Mouse (Mus musculus) heart, adult 11 months (tissue): ENCODE measurements around the gene Gm5475.
"Not testable (repeated sequence)": the region's sequence is repeated elsewhere in the genome, so short reads cannot be mapped to it uniquely, and the experiment has no call there.

Experiments
- DNase-seq: peaks from one replicate; pipeline ENCODE4 v3.0.0; 2022

Gm5475 gene

GRCm38 (mm10) chr15:100421758-100422197 lies at the start of gene Gm5475:
Gene Gm5475, plus strand, starts transcription at chr15:100422147.
- not testable (repeated sequence) for DNase-seq

GRCm38 (mm10) chr15:100375066-100375465 lies 46.9 kb upstream of the Gm5475 start:
- no peak for DNase-seq

- DNase-seq: not testable (repeated sequence)
Observed at GRCm38 (mm10) chr15:100377847-100378505, 44.0 kb upstream of the Gm5475 start.

- no peak for DNase-seq
Observed at GRCm38 (mm10) chr15:100379658-100380057, 42.3 kb upstream of the Gm5475 start.

- no peak for DNase-seq
Observed at GRCm38 (mm10) chr15:100380104-100380503, 41.8 kb upstream of the Gm5475 start.

- DNase-seq: no peak
Observed at GRCm38 (mm10) chr15:100385705-100386104, 36.2 kb upstream of the Gm5475 start.

GRCm38 (mm10) chr15:100387544-100388223 lies 34.3 kb upstream of the Gm5475 start:
- DNase-seq: no peak

GRCm38 (mm10) chr15:100388224-100388835 lies 33.6 kb upstream of the Gm5475 start:
- no peak for DNase-seq

GRCm38 (mm10) chr15:100388886-100389285 lies 33.1 kb upstream of the Gm5475 start:
- DNase-seq: no peak

- DNase-seq: no peak
Observed at GRCm38 (mm10) chr15:100391066-100391465, 30.9 kb upstream of the Gm5475 start.

GRCm38 (mm10) chr15:100391599-100391998 lies 30.3 kb upstream of the Gm5475 start:
- DNase-seq: no peak

- DNase-seq: no peak
Observed at GRCm38 (mm10) chr15:100393016-100393415, 28.9 kb upstream of the Gm5475 start.

- no peak for DNase-seq
Observed at GRCm38 (mm10) chr15:100395561-100395960, 26.4 kb upstream of the Gm5475 start.

- no peak for DNase-seq
Observed at GRCm38 (mm10) chr15:100400592-100401250, 21.2 kb upstream of the Gm5475 start.

GRCm38 (mm10) chr15:100401811-100402210 lies 20.1 kb upstream of the Gm5475 start:
- DNase-seq: no peak

GRCm38 (mm10) chr15:100402347-100402746 lies 19.6 kb upstream of the Gm5475 start:
- DNase-seq: no peak

- DNase-seq: no peak
Observed at GRCm38 (mm10) chr15:100402798-100403197, 19.1 kb upstream of the Gm5475 start.

- no peak for DNase-seq
Observed at GRCm38 (mm10) chr15:100403318-100404000, 18.5 kb upstream of the Gm5475 start.

- DNase-seq: no peak
Observed at GRCm38 (mm10) chr15:100406088-100406487, 15.9 kb upstream of the Gm5475 start.

GRCm38 (mm10) chr15:100410918-100411672 lies 10.9 kb upstream of the Gm5475 start:
- no peak for DNase-seq

GRCm38 (mm10) chr15:100411731-100412130 lies 10.2 kb upstream of the Gm5475 start:
- no peak for DNase-seq

GRCm38 (mm10) chr15:100413306-100413705 lies 8.6 kb upstream of the Gm5475 start:
- no peak for DNase-seq
